Mouse (Mus musculus) left cerebral cortex, postnatal 4 days (tissue): Measurements from ENCODE around the gene Mid2. TPM values are rescaled to one million over a fixed set of nuclear protein-coding genes. Genes with fewer than 3 reads are reported as not detected.
A peak's percentile ranks its signal among the peaks of the same experiment; 100 is the strongest.
"Not testable (repeated sequence)": the region's sequence is repeated elsewhere in the genome, so short reads cannot be mapped to it uniquely, and the experiment has no call there.

Source experiments
- DNase-seq: peaks from one replicate; pipeline ENCODE4 v3.0.0-alpha.2; 2022
- intact Hi-C: fragments of 180-260 bp; cut with DNase I; formaldehyde crosslinking; loops from one replicate; pipeline ENCODE4 v1.15.1; 2025
- total RNA-seq, 2 experiments: library from RNA; stranded (reverse); gene quantifications; 2 replicates each; pipeline ENCODE4 v1.2.3; 2021

Gene Mid2
- total RNA-seq = 10 to 100 TPM; 27.5 to 28.7 TPM

GRCm38 (mm10) chrX:140664479-140665241, at the start of gene Mid2:
Gene Mid2 (plus strand): TSS chrX:140664599.
- DNase-seq = peak; percentile 13
- intact Hi-C loops = no loop called here

GRCm38 (mm10) chrX:140624875-140625594, 39.4 kb upstream of the Mid2 start:
- DNase-seq = no peak
- intact Hi-C loops = no loop called here

- no peak for DNase-seq
- intact Hi-C loops = no loop called here
Observed at GRCm38 (mm10) chrX:140638028-140638427, 26.4 kb upstream of the Mid2 start.

- DNase-seq = no peak
- intact Hi-C loops = no loop called here
Observed at GRCm38 (mm10) chrX:140639592-140639991, 24.8 kb upstream of the Mid2 start.

- intact Hi-C loops = no loop called here
- DNase-seq = no peak
Observed at GRCm38 (mm10) chrX:140660731-140661130, 3.7 kb upstream of the Mid2 start.

GRCm38 (mm10) chrX:140663516-140663915, 883 bp upstream of the Mid2 start:
- intact Hi-C loops = no loop called here
- DNase-seq = no peak

GRCm38 (mm10) chrX:140665242-140665810, 927 bp downstream of the Mid2 start:
- DNase-seq = peak; percentile 17
- intact Hi-C loops = no loop called here

- intact Hi-C loops = no loop called here
- no peak for DNase-seq
Observed at GRCm38 (mm10) chrX:140675444-140675843, 11.0 kb downstream of the Mid2 start.

GRCm38 (mm10) chrX:140688335-140688734, 23.9 kb downstream of the Mid2 start:
- intact Hi-C loops = no loop called here
- no peak for DNase-seq

GRCm38 (mm10) chrX:140697872-140698463, 33.6 kb downstream of the Mid2 start:
- intact Hi-C loops, DNase-seq: not testable (repeated sequence)

- intact Hi-C loops = no loop called here
- DNase-seq = no peak
Observed at GRCm38 (mm10) chrX:140703224-140703623, 38.8 kb downstream of the Mid2 start.

- DNase-seq = no peak
- intact Hi-C loops = no loop called here
Observed at GRCm38 (mm10) chrX:140706077-140706476, 41.7 kb downstream of the Mid2 start.

GRCm38 (mm10) chrX:140722400-140722799, 58.0 kb downstream of the Mid2 start:
- intact Hi-C loops = no loop called here
- peak; percentile 1 for DNase-seq

GRCm38 (mm10) chrX:140738986-140739385, 74.6 kb downstream of the Mid2 start:
- no peak for DNase-seq
- intact Hi-C loops = no loop called here

- intact Hi-C loops = no loop called here
- no peak for DNase-seq
Observed at GRCm38 (mm10) chrX:140743213-140743612, 78.8 kb downstream of the Mid2 start.

- DNase-seq = no peak
- intact Hi-C loops = no loop called here
Observed at GRCm38 (mm10) chrX:140769794-140770193, 105.4 kb downstream of the Mid2 start.

GRCm38 (mm10) chrX:140805340-140805739, 140.9 kb downstream of the Mid2 start:
- no peak for DNase-seq
- intact Hi-C loops = no loop called here

- DNase-seq = no peak
- intact Hi-C loops = no loop called here
Observed at GRCm38 (mm10) chrX:140813312-140814006, 149.1 kb downstream of the Mid2 start, which contains the start of gene Tex13b. Gene Tex13b (minus strand): TSS chrX:140813433.
